Mouse (Mus musculus) spleen, adult 2 months (tissue): Measurements from ENCODE around the gene Timm29.

Experiments used
- CTCF ChIP-seq: fragments of 200-500 bp; IDR thresholded peaks from 2 replicates; pipeline ENCODE4 v1.5.1; 2011; ENCODE audit warnings: mild to moderate bottlenecking, inconsistent platforms; ENCODE audit not compliant: insufficient read depth, insufficient read length, insufficient replicate concordance; ENCODE audit errors: extremely low read depth
- POLR2A ChIP-seq: fragments of 200-500 bp; IDR thresholded peaks from 2 replicates; pipeline ENCODE4 v1.6.1; 2011; ENCODE audit warnings: low read depth, low read length, inconsistent platforms

- TF ChIP-seq POLR2A, result no peak
- no peak for TF ChIP-seq CTCF
Observed at GRCm38 (mm10) chr9:21578226-21578625, 14.3 kb upstream of the Timm29 start.
